Mouse (Mus musculus): Measurements from ENCODE around the gene Traf7. TPM values are rescaled to one million over a fixed set of nuclear protein-coding genes. Genes with fewer than 3 reads are reported as not detected.

The Traf7 gene
- 92.4 and 94.9 TPM in 2 replicates for polyA plus RNA-seq (2016; fragmentation: Nextera tagmentation; extraction: Ambion mirVana)

GRCm38 (mm10) chr17:24527723-24528559, at the start of gene Traf7:
Traf7 (minus strand) TSS chr17:24527938.
- under 1% methylated on average over 40 of the region's 40 CpGs for WGBS

DNA sequence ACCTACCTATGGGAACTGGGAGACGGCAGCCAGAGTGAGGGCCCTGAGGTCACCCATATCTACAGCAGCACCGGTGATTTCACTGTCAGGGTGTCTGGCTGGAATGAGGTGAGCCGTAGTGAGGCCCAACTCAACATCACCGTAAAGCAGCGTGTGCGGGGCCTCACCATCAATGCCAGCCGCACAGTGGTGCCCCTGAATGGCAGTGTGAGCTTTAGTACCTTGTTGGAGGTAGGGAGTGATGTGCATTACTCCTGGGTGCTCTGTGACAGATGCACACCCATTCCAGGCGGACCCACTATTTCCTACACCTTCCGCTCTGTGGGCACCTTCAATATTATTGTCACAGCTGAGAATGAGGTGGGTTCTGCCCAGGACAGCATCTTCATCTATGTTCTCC, 46.1 kb upstream of the Traf7 start:
- no peak for ATAC-seq (ENCODE audit: low FRiP score, low read depth)
- peaks cover 83% of the 10 kb centered on the region for H3K36me3 ChIP-seq
- no peak overlapping the region for H3K4me2 ChIP-seq (replicated peaks)
- no peaks in the 10 kb centered on the region for H3K27me3 ChIP-seq
- no peaks in the 10 kb centered on the region for H3K4me1 ChIP-seq
- H3K9ac ChIP-seq (replicated peaks): no peak overlapping the region
- no peak overlapping the region for H3K27ac ChIP-seq (replicated peaks)
- H3K9me3 ChIP-seq: no peaks in the 10 kb centered on the region
- no peak overlapping the region for H3K4me3 ChIP-seq
- WGBS: 96% methylated on average over 9 of the region's 9 CpGs

More at GRCm38 (mm10) chr17:24527723-24528559, at the start of gene Traf7:
- Histone ChIP-seq H3K27me3 (no peaks in the 10 kb centered on the region), H3K4me3 (peak within 1 kb of the TSS; percentile 88), H3K9ac (replicated peaks) (peak within 1 kb of the TSS; percentile 88), H3K9me3 (no peaks in the 10 kb centered on the region), H3K4me2 (replicated peaks) (peak within 1 kb of the TSS; percentile 80), H3K36me3 (peaks cover 11% of the 10 kb centered on the region), H3K4me1 (peaks cover 56% of the 10 kb centered on the region), H3K27ac (replicated peaks) (peak within 1 kb of the TSS; percentile 83)
- peak; percentile 98 for ATAC-seq (ENCODE audit: low FRiP score, low read depth)

DNA sequence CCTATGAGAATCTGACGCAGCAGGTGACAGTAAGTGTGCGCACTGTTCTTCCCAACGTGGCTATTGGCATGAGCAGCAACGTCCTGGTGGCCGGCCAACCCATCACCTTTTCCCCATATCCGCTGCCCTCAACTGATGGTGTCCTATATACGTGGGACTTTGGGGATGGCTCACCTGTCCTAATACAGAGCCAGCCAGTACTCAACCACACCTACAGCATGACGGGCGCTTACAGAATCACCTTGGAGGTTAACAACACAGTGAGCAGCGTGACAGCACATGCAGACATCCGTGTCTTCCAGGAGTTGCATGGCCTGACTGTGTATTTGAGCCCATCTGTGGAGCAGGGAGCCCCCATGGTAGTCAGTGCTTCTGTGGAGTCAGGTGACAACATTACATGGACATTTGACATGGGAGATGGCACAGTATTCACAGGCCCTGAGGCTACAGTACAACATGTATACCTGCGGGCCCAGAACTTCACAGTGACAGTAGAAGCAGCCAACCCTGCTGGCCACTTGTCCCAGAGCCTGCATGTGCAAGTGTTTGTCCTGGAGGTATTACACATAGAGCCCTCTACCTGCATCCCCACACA, 45.0 kb upstream of the Traf7 start:
- no peak overlapping the region for H3K4me3 ChIP-seq
- H3K36me3 ChIP-seq: peaks cover 79% of the 10 kb centered on the region
- H3K4me1 ChIP-seq: no peaks in the 10 kb centered on the region
- H3K27ac ChIP-seq (replicated peaks): no peak overlapping the region
- 95% methylated on average over 12 of the region's 12 CpGs for WGBS
- H3K27me3 ChIP-seq: no peaks in the 10 kb centered on the region
- no peak overlapping the region for H3K9ac ChIP-seq (replicated peaks)
- H3K4me2 ChIP-seq (replicated peaks): no peak overlapping the region
- H3K9me3 ChIP-seq: no peaks in the 10 kb centered on the region
- ATAC-seq (ENCODE audit: low FRiP score, low read depth): no peak

DNA sequence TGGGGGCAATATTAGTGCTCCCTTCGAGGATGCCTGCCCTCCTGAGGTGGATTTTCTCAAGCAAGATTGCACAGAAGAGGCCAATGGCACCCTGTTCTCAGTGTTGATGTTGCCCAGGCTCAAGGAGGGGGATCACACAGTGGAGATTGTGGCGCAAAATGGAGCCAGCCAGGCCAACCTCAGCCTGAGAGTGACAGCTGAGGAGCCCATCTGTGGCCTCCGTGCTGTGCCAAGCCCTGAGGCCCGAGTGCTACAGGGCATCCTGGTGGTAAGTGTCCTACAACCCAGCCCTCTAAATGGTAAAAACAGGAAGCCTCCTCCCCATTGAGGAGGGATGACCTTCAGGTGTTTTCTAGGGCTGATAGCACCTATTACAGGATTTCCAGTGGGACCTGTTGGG, 42.1 kb upstream of the Traf7 start:
- 92% methylated on average over 4 of the region's 4 CpGs for WGBS

GRCm38 (mm10) chr17:24567034-24567779, 39.5 kb upstream of the Traf7 start:
- Histone ChIP-seq H3K9ac (replicated peaks) (no peak overlapping the region), H3K4me2 (replicated peaks) (no peak overlapping the region), H3K36me3 (peaks cover 58% of the 10 kb centered on the region), H3K4me3 (no peak overlapping the region), H3K9me3 (no peaks in the 10 kb centered on the region), H3K27me3 (no peaks in the 10 kb centered on the region), H3K27ac (replicated peaks) (no peak overlapping the region), H3K4me1 (0 out of 2 replicates have a peak, but pooled peaks cover 4% of the 10 kb centered on the region)
- 80% methylated on average over 8 of the region's 8 CpGs for WGBS
- ATAC-seq (ENCODE audit: low FRiP score, low read depth): no peak

More for the DNA sequence above, 42.1 kb upstream of the Traf7 start:
- H3K4me3 ChIP-seq: no peak overlapping the region
- H3K4me2 ChIP-seq (replicated peaks): no peak overlapping the region
- peaks cover 83% of the 10 kb centered on the region for H3K36me3 ChIP-seq
- H3K9me3 ChIP-seq: no peaks in the 10 kb centered on the region
- H3K4me1 ChIP-seq: no peaks in the 10 kb centered on the region
- no peaks in the 10 kb centered on the region for H3K27me3 ChIP-seq
- no peak for ATAC-seq (ENCODE audit: low FRiP score, low read depth)
- H3K9ac ChIP-seq (replicated peaks): no peak overlapping the region
- no peak overlapping the region for H3K27ac ChIP-seq (replicated peaks)

DNA sequence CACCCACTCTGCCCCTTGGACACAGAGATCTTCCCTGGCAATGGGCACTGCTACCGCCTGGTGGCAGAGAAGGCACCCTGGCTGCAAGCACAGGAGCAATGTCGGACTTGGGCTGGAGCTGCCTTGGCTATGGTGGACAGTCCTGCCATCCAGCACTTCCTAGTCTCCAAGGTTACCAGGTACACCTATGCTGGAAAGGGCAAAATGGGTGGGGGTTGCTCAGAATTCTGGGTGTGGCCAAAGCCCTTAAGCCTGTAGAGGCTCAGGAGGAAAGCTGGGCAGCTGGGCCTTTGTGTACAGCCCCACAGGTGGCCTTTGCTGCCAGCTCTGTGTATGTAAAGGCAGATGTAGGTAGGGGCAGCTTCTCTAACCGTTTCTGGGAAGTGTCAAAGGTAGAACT, 38.1 kb upstream of the Traf7 start:
- H3K4me3 ChIP-seq: no peak overlapping the region
- WGBS: 67% methylated on average over 3 of the region's 3 CpGs
- H3K9ac ChIP-seq (replicated peaks): no peak overlapping the region
- no peak overlapping the region for H3K4me2 ChIP-seq (replicated peaks)
- H3K36me3 ChIP-seq: peaks cover 44% of the 10 kb centered on the region
- H3K4me1 ChIP-seq: 0 out of 2 replicates have a peak, but pooled peaks cover 4% of the 10 kb centered on the region
- H3K27me3 ChIP-seq: no peaks in the 10 kb centered on the region
- no peak overlapping the region for H3K27ac ChIP-seq (replicated peaks)
- ATAC-seq (ENCODE audit: low FRiP score, low read depth): no peak
- H3K9me3 ChIP-seq: no peaks in the 10 kb centered on the region

DNA sequence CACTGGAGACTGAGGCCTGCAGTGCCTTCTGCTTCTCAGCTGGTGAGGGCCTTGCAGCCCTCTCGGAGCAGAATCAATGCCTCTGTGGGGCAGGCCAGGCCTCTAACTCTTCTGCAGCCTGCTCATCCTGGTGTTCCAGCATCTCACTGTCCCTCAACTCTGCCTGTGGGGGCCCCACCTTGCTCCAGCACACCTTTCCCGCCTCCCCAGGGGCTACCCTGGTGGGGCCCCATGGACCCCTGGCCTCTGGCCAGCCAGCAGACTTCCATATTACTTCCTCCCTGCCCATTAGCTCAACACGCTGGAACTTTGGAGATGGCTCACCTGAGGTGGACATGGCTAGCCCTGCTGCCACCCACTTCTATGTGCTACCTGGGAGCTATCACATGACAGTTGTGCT, 37.4 kb upstream of the Traf7 start:
- Histone ChIP-seq H3K9ac (replicated peaks) (no peak overlapping the region), H3K4me1 (0 out of 2 replicates have a peak, but pooled peaks cover 4% of the 10 kb centered on the region), H3K27me3 (no peaks in the 10 kb centered on the region), H3K27ac (replicated peaks) (no peak overlapping the region), H3K4me2 (replicated peaks) (no peak overlapping the region), H3K9me3 (no peaks in the 10 kb centered on the region), H3K4me3 (no peak overlapping the region), H3K36me3 (peaks cover 37% of the 10 kb centered on the region)
- 93% methylated on average over 3 of the region's 3 CpGs for WGBS
- ATAC-seq (ENCODE audit: low FRiP score, low read depth): no peak

DNA sequence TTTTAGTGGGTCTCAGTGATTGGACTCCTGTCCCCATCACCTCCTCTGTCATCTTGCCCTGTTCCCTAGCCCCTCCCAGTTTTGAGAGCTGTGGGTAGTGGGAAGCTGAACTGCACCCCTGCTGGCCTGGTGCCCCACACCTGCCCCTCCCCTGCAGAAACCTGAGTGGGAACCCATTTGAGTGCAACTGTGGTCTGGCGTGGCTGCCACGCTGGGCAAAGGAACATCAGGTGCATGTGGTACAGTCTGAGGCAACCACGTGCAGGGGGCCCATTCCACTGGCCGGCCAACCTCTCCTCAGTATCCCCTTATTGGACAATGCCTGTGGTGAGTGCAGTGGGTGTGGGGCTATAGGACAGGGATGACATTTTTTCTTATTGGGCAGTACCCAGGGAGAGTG, 36.7 kb upstream of the Traf7 start:
- WGBS: 89% methylated on average over 4 of the region's 4 CpGs
- Histone ChIP-seq H3K9ac (replicated peaks) (no peak overlapping the region), H3K9me3 (no peaks in the 10 kb centered on the region), H3K4me3 (no peak overlapping the region), H3K36me3 (peaks cover 30% of the 10 kb centered on the region), H3K4me1 (peaks cover 6% of the 10 kb centered on the region), H3K27ac (replicated peaks) (no peak overlapping the region), H3K27me3 (no peaks in the 10 kb centered on the region), H3K4me2 (replicated peaks) (no peak overlapping the region)
- ATAC-seq (ENCODE audit: low FRiP score, low read depth): no peak

DNA sequence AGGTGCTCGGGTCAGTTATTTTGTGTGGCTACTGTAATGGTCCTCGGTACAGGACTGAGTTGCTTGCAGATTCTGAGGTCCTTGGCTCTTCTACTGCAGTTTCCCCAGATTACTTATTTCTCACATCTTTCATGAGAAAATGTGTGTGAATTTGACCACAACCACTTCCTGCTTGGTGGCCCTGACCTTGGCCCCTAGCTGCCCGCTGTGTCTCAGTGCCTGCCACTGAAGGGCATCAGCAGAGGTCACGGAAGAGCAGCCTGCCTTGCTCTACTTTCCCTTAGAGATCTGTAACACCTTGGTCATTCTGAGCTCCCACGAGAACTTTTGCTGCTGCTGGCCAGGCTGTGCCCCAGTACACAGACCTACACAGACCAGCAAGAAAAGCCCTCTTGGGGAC, 35.9 kb upstream of the Traf7 start:
- no peaks in the 10 kb centered on the region for H3K9me3 ChIP-seq
- peaks cover 26% of the 10 kb centered on the region for H3K36me3 ChIP-seq
- peaks cover 14% of the 10 kb centered on the region for H3K4me1 ChIP-seq
- ATAC-seq (ENCODE audit: low FRiP score, low read depth): no peak
- no peak overlapping the region for H3K4me3 ChIP-seq
- WGBS: 79% methylated on average over 5 of the region's 5 CpGs
- no peaks in the 10 kb centered on the region for H3K27me3 ChIP-seq
- H3K4me2 ChIP-seq (replicated peaks): no peak overlapping the region
- H3K9ac ChIP-seq (replicated peaks): no peak overlapping the region
- H3K27ac ChIP-seq (replicated peaks): no peak overlapping the region

DNA sequence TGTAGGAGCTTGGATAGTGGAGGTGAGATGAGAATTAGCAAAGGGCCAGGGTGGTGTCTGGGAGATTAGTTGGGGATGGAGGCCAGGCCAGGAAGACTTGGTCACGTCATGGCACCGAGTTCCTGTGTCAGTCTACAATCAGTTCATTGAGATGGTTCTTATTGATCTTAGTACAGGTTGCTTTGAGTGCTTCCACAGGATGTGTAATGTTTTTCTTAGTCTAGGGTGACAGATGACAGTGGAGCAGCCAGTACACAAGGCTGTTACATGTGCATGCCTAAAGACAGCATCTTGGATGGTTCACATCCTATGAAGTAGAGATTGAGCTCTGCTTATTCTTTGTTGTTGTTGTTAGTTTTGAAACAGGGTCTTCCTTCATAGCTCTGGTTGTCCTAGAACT, 33.9 kb upstream of the Traf7 start:
- ATAC-seq (ENCODE audit: low FRiP score, low read depth): no peak
- Histone ChIP-seq H3K4me3 (no peak overlapping the region), H3K36me3 (peaks cover 15% of the 10 kb centered on the region), H3K27ac (replicated peaks) (no peak overlapping the region), H3K4me1 (peaks cover 25% of the 10 kb centered on the region), H3K9me3 (no peaks in the 10 kb centered on the region), H3K27me3 (no peaks in the 10 kb centered on the region), H3K9ac (replicated peaks) (no peak overlapping the region), H3K4me2 (replicated peaks) (no peak overlapping the region)
- WGBS: 96% methylated on average over 2 of the region's 2 CpGs

- 92% methylated on average over 5 of the region's 5 CpGs for WGBS
- no peak for ATAC-seq (ENCODE audit: low FRiP score, low read depth)
- H3K36me3 ChIP-seq: peaks cover 6% of the 10 kb centered on the region
- no peak overlapping the region for H3K27ac ChIP-seq (replicated peaks)
- no peak overlapping the region for H3K9ac ChIP-seq (replicated peaks)
- no peak overlapping the region for H3K4me3 ChIP-seq
- no peaks in the 10 kb centered on the region for H3K27me3 ChIP-seq
- no peak overlapping the region for H3K4me2 ChIP-seq (replicated peaks)
- peaks cover 25% of the 10 kb centered on the region for H3K4me1 ChIP-seq
- no peaks in the 10 kb centered on the region for H3K9me3 ChIP-seq
Observed at GRCm38 (mm10) chr17:24560301-24561028, 32.7 kb upstream of the Traf7 start.

All from midbrain, embryonic 12.5 days (tissue).